Mouse (Mus musculus): Measurements from ENCODE around the gene Ppip5k2. TPM values are rescaled to one million over a fixed set of nuclear protein-coding genes. Genes with fewer than 3 reads are reported as not detected.

Ppip5k2 gene
- polyA plus RNA-seq, 1 experiment = 10.9 TPM

DNA sequence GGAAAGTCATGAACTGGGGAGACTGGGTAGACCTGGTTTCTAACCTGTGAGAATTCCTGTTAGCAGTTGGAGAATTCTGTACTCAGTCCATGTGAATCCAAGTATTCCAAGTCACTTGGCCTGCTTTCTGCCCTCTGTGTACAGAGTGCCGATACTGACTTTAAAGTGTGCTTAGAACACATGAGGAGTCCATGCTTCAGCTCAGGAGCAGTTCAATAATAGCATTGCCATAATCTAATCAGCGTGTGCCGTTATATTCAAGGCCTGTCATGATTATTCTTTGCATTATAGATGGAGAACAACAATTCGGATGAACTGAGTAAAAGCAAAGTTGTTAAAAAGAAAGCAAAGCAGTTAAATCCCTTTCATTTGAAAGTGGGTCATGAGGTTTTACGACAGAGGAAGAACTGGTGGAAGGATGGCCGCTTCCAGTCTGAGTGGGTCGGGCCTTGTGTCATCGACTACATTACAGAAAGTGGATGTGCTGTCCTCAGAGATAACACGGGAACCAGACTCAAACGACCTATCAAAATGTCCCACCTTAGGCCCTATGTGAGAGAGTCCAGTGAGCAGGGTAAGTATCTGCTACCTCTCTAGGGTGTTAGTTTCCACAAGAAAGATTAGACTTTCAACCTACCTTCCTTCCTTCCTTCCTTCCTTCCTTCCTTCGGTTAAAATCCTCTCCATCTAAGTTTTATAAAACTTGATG lies 15.6 kb upstream of the Ppip5k2 start:
- Histone ChIP-seq H3K4me1 (ENCODE audit: control insufficient read depth, insufficient read depth, low read length) (no peaks in the 10 kb centered on the region), H3K4me3 (replicated peaks; ENCODE audit: control insufficient read depth, low read depth, low read length) (no peak overlapping the region), H3K27ac (ENCODE audit: control insufficient read depth, insufficient read depth, low read depth, low read length, poor library complexity) (no peak overlapping the region)
- WGBS = 74% methylated on average over 11 of the region's 11 CpGs
- TF ChIP-seq CTCF (IDR thresholded peaks at IDR 0.05; ENCODE audit: control insufficient read depth, insufficient read depth, low read length) = no peak
- no peak for TF ChIP-seq POLR2A (IDR thresholded peaks at IDR 0.05; ENCODE audit: borderline replicate concordance, control insufficient read depth, low read depth, low read length)

DNA sequence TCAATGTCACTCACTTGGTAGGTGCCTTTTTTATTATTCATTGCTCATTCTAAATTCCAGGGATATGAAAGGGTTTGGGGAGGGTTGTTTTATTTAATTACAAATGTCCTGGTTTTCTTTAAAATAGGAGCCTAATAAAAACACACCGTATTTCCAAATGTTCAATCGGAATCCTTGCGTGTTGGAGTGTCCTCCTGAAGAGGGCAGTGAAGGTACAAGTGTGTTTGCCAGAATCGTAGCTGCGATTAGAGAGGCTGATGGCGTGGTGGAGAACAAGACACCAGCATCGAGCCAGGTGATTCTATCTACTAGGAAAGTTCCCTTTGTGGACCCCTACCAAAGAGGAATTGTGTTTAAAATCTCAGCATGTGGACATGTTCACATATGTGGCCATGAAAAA lies 14.7 kb upstream of the Ppip5k2 start:
- no peak for TF ChIP-seq CTCF (IDR thresholded peaks at IDR 0.05; ENCODE audit: control insufficient read depth, insufficient read depth, low read length)
- no peak for TF ChIP-seq POLR2A (IDR thresholded peaks at IDR 0.05; ENCODE audit: borderline replicate concordance, control insufficient read depth, low read depth, low read length)
- Histone ChIP-seq H3K4me1 (ENCODE audit: control insufficient read depth, insufficient read depth, low read length) (no peaks in the 10 kb centered on the region), H3K4me3 (replicated peaks; ENCODE audit: control insufficient read depth, low read depth, low read length) (no peak overlapping the region), H3K27ac (ENCODE audit: control insufficient read depth, insufficient read depth, low read depth, low read length, poor library complexity) (no peak overlapping the region)
- WGBS = 92% methylated on average over 7 of the region's 7 CpGs

DNA sequence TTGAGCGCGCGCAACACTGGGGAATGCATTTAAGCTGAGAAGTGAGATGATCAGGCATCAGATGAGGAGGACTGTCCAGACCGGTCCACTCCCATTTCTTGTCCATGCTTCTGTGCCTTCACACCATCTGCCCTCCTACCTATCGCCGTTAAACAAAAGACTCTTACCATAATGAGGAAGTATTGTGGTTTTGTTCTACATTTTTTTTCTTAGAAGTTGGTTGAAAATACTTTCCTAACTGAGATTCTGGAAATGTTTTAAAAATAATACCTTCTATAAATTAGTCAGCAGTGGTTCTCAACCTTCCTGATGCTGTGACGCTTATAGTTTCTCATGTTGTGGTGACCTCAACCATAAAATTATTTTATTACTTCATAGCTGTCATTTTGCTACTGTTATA lies 11.5 kb upstream of the Ppip5k2 start:
- H3K4me3 ChIP-seq (replicated peaks; ENCODE audit: control insufficient read depth, low read depth, low read length) = no peak overlapping the region
- H3K27ac ChIP-seq (ENCODE audit: control insufficient read depth, insufficient read depth, low read depth, low read length, poor library complexity) = no peak overlapping the region
- no peaks in the 10 kb centered on the region for H3K4me1 ChIP-seq (ENCODE audit: control insufficient read depth, insufficient read depth, low read length)
- WGBS = 37% methylated on average over 7 of the region's 7 CpGs
- TF ChIP-seq POLR2A (IDR thresholded peaks at IDR 0.05; ENCODE audit: borderline replicate concordance, control insufficient read depth, low read depth, low read length) (no peak), CTCF (IDR thresholded peaks at IDR 0.05; ENCODE audit: control insufficient read depth, insufficient read depth, low read length) (no peak)

- 67% methylated on average over 2 of the region's 2 CpGs for WGBS
Measured at GRCm38 (mm10) chr1:97773973-97774372, 3.8 kb upstream of the Ppip5k2 start.

DNA sequence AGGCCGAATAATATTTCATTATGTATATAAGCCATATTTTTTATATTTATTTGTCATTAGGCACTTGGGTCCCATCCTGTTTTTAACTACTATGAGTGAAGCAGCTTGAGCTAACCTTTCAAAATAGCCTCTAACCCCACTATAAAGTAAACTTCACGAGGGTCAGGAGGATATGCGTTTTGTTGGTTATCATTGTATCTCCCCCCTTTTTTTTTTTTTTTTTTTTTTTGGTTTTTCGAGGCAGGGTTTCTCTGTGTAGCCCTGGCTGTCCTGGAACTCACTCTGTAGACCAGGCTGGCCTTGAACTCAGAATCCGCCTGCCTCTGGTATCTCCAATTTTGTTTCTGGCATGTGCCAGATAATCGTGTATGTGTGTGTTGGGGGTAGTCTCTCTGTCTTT lies 3.2 kb upstream of the Ppip5k2 start:
- H3K27ac ChIP-seq (ENCODE audit: control insufficient read depth, insufficient read depth, low read depth, low read length, poor library complexity) = no peak overlapping the region
- 72% methylated on average over 6 of the region's 6 CpGs for WGBS
- no peaks in the 10 kb centered on the region for H3K4me1 ChIP-seq (ENCODE audit: control insufficient read depth, insufficient read depth, low read length)
- TF ChIP-seq CTCF (IDR thresholded peaks at IDR 0.05; ENCODE audit: control insufficient read depth, insufficient read depth, low read length) = no peak
- TF ChIP-seq POLR2A (IDR thresholded peaks at IDR 0.05; ENCODE audit: borderline replicate concordance, control insufficient read depth, low read depth, low read length) = no peak
- no peak overlapping the region for H3K4me3 ChIP-seq (replicated peaks; ENCODE audit: control insufficient read depth, low read depth, low read length)

More at GRCm38 (mm10) chr1:97773973-97774372, 3.8 kb upstream of the Ppip5k2 start:
- H3K4me3 ChIP-seq (replicated peaks; ENCODE audit: control insufficient read depth, low read depth, low read length) = no peak overlapping the region
- TF ChIP-seq CTCF (IDR thresholded peaks at IDR 0.05; ENCODE audit: control insufficient read depth, insufficient read depth, low read length) = no peak
- no peak for TF ChIP-seq POLR2A (IDR thresholded peaks at IDR 0.05; ENCODE audit: borderline replicate concordance, control insufficient read depth, low read depth, low read length)
- no peaks in the 10 kb centered on the region for H3K4me1 ChIP-seq (ENCODE audit: control insufficient read depth, insufficient read depth, low read length)
- no peak overlapping the region for H3K27ac ChIP-seq (ENCODE audit: control insufficient read depth, insufficient read depth, low read depth, low read length, poor library complexity)

DNA sequence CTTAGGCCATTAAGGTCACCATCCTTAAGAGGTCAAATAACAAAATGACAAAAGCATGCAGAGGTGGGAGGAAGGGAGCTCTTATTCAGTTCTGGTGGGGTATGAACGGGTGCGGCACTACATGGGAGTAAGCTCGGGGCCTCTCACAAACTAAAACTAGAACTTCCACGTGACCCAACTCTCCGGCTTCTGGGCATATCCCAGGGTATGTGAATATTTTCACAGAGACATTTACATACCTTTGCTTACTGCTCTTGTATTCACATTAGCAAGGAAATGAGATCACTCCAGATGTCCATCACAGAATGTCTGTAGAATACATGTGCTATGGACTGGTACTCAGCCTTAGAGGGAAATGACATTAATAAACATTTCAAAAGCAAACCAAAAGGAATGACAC lies 1.5 kb upstream of the Ppip5k2 start:
- TF ChIP-seq POLR2A (IDR thresholded peaks at IDR 0.05; ENCODE audit: borderline replicate concordance, control insufficient read depth, low read depth, low read length) (no peak), CTCF (IDR thresholded peaks at IDR 0.05; ENCODE audit: control insufficient read depth, insufficient read depth, low read length) (no peak)
- H3K4me3 ChIP-seq (replicated peaks; ENCODE audit: control insufficient read depth, low read depth, low read length) = no peak overlapping the region
- H3K4me1 ChIP-seq (ENCODE audit: control insufficient read depth, insufficient read depth, low read length) = no peaks in the 10 kb centered on the region
- H3K27ac ChIP-seq (ENCODE audit: control insufficient read depth, insufficient read depth, low read depth, low read length, poor library complexity) = no peak overlapping the region
- 85% methylated on average over 5 of the region's 5 CpGs for WGBS

DNA sequence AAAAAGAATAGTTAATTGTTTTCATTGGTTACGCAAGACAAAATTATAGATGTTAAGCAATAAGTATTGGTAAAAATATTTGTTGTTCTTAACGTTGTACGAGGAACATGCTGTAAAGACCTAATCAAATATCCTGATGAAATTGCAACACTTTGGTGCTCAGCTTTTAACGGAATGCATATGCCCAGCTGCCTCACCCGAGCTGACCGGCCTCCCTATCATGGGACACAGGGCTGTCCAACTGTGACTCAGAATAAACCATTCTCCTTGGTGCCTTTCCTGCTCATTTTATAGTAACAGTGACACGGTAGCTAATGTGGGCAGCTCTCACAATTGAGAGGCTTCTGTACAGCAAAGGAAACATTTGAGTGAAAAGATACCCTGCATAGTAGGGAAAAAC lies 907 bp upstream of the Ppip5k2 start:
- Histone ChIP-seq H3K4me3 (replicated peaks; ENCODE audit: control insufficient read depth, low read depth, low read length) (peak overlapping the region; percentile 39), H3K27ac (ENCODE audit: control insufficient read depth, insufficient read depth, low read depth, low read length, poor library complexity) (no peak overlapping the region), H3K4me1 (ENCODE audit: control insufficient read depth, insufficient read depth, low read length) (no peaks in the 10 kb centered on the region)
- 45% methylated on average over 7 of the region's 7 CpGs for WGBS
- no peak for TF ChIP-seq POLR2A (IDR thresholded peaks at IDR 0.05; ENCODE audit: borderline replicate concordance, control insufficient read depth, low read depth, low read length)
- TF ChIP-seq CTCF (IDR thresholded peaks at IDR 0.05; ENCODE audit: control insufficient read depth, insufficient read depth, low read length) = no peak

GRCm38 (mm10) chr1:97769294-97769903 lies 812 bp downstream of the Ppip5k2 start:
- Histone ChIP-seq H3K27ac (ENCODE audit: control insufficient read depth, insufficient read depth, low read depth, low read length, poor library complexity) (peak overlapping the region; percentile 74), H3K4me3 (replicated peaks; ENCODE audit: control insufficient read depth, low read depth, low read length) (peak overlapping the region; percentile 97), H3K4me1 (ENCODE audit: control insufficient read depth, insufficient read depth, low read length) (no peaks in the 10 kb centered on the region; the same call in 1 of the 2 replicates)
- TF ChIP-seq CTCF (IDR thresholded peaks at IDR 0.05; ENCODE audit: control insufficient read depth, insufficient read depth, low read length) = no peak
- no peak for TF ChIP-seq POLR2A (IDR thresholded peaks at IDR 0.05; ENCODE audit: borderline replicate concordance, control insufficient read depth, low read depth, low read length)
- under 1% methylated on average over 40 of the region's 40 CpGs for WGBS

Data from bone marrow, adult 2 months (tissue).